Mouse (Mus musculus) mature B cell (primary cell): ENCODE measurements around the gene Prame.
"Not testable (repeated sequence)": the region's sequence is repeated elsewhere in the genome, so short reads cannot be mapped to it uniquely, and the experiment has no call there.

Experiments used
- in situ Hi-C: fragments of 300-500 bp; cut with MboI; formaldehyde crosslinking; loops from 2 replicates; pipeline ENCODE4 v1.14.3; 2019

Gene Prame

DNA sequence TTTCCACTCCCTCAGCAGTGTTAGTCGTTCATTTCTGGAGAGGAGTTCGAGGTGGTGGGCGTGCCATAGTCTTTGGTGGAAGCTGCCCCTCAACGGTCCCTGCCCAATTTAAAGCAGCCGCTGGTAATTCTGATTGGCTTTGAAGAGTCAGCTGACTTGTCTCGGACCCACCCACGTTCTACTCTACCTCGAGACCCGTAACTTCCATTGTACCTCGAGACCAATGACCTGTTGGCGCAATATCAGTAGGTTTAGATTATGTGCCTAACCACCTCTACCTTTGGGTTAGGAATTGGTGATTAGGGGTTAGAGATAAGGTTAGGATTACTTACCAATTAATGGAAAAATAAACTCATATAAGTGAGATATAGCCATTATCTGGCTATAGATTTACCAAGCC is at the start of gene Prame:
Gene Prame, minus strand, starts transcription at position 101 of the 400 bp plus-strand sequence.
- in situ Hi-C loops: no loop called here

DNA sequence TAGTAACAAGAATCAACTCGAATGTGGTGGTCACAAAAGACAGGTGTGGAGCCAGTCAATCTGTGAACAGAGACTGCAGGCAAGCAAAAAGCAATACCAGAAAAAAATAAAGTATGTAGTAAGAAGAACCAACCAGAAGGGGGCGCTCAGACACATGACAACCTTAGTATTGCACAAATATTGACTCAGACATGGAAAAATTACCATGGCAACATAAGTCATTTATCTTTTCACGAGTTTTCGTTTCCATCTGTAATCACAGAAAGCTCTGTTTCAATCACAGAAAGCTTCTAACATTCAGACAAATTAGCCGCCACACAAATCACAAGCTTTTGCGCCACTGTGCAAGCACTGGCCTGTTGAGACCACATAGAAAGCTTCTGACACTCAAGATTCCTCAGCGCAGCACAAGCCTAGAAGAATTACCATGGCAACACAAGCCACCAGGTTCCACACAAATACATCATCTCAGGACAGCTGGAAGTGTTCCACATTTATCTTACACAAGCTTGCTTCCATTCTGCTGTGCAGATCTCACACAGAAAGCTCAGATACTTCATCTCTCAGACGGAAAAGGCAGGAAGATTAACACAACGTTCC is 24.8 kb upstream of the Prame start:
- in situ Hi-C loops: no loop called here

DNA sequence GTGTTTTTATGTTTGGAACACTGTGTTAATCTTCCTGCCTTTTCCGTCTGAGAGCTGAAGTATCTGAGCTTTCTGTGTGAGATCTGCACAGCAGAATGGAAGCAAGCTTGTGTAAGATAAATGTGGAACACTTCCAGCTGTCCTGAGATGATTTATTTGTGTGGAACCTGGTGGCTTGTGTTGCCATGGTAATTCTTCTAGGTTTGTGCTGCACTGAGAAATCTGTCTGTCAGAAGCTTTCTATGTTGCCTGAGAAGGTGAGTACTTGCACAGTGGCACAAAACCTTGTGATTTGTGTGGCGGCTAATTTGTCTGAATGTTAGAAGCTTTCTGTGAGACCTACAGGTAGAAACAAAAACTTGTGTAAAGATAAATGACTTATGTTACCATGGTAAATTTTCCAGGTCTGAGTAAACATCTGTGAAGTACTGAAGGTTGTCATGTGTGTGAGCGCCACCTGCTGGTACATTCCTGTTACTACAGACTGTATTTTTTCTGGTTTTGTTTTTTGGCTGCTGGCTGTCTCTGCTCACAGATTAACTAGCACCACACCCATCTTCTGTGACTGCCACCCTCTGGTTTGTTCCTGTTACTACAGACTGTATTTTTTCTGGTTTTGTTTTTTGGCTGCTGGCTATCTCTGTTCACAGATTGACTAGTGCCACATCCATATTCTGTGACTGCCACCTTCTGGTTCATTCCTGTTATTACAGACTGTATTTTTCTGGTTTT is 26.0 kb downstream of the Prame start:
- in situ Hi-C loops: not testable (repeated sequence)

DNA sequence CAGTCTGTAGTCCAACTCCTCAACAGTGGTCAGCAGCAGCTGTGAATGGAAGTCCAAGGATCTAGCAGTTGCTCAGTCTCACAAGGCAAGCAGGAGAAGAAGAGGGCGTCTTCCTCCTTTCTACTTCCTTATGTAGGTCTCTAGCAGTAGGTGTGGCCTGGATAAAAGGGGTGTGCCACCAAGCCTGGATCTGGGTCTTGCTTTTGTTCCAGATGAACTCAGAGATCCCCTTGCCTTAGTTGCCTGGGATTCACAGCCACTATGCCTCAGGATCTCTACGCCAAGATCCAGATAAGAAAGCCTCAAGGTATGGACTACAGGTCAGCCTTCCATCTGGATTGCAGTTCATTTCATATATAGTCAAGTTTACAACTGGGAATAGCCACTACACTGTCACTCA is 28.8 kb downstream of the Prame start, which contains the start of gene Nxf7:
Gene Nxf7, minus strand, starts transcription at position 101 of the 400 bp plus-strand sequence.
- in situ Hi-C loops: no loop called here

DNA sequence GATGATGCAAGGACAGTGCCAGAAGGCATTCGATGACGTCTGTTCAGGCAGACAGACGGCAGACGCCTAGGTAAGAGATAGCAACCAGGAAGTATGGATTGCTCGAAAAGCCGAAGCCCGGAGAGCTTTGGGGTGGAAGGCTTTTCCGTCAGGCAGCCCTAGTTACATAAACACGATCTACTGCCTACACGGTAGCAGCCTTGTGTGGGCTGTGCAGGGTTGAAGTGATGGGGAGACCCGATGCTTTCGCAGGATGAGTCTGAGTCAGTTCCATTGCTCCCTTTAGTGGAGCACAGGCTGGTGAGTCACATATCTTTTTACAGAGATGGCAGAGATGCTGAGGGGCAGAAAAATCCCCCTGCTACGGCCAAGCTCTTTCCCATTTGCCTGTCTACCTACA is 29.4 kb downstream of the Prame start:
- in situ Hi-C loops: no loop called here

DNA sequence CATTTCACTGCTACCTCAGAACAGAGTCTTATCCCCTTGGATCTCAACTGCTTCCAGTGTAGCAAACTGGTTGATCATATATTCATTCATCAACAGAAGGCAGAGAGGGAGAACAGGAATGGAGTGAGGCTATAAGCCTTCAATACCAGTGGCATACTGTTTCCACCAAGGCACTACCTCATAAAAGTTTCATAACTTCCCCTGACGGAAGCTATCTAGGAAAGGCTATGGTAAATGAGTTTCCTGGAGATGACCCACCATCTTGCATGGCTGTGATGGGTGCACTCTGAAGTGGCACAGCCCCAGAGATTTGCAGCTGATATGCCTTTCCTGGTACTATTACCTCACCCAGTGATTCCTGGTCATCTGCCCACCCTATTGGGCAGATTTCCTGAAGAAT is 51.1 kb downstream of the Prame start:
- in situ Hi-C loops: no loop called here

DNA sequence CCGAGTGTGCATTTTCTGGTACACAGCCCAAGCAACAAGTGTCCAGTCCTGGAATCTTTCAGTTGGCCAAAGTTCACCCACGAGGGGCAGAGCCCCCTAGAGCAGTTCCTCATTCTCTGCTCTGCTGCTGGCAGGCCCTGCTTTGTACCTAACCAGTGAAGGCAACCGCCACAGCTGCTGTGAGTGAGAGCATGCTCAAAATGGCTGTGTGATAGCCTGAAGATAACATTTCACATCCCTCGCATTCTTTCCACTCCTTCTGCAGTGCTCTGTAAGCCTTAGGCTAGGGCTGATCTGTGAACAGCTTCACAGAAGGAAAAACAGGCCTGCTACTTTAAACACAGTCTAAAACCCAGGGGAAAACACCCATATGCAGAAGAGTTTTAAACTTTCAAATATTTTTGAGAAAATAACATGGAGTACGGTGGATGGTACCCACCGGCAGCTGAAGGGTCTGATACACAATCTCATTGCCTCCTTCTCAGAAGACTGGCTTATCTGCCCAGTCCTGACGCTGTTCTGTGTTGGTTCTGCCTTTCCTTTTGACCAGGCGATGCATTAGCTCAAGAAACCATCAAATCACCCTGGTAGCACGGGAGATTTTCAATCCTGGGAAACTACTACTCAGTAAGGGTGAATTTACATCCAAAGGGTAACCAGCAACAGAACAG is 52.4 kb downstream of the Prame start:
- in situ Hi-C loops: not testable (repeated sequence)

DNA sequence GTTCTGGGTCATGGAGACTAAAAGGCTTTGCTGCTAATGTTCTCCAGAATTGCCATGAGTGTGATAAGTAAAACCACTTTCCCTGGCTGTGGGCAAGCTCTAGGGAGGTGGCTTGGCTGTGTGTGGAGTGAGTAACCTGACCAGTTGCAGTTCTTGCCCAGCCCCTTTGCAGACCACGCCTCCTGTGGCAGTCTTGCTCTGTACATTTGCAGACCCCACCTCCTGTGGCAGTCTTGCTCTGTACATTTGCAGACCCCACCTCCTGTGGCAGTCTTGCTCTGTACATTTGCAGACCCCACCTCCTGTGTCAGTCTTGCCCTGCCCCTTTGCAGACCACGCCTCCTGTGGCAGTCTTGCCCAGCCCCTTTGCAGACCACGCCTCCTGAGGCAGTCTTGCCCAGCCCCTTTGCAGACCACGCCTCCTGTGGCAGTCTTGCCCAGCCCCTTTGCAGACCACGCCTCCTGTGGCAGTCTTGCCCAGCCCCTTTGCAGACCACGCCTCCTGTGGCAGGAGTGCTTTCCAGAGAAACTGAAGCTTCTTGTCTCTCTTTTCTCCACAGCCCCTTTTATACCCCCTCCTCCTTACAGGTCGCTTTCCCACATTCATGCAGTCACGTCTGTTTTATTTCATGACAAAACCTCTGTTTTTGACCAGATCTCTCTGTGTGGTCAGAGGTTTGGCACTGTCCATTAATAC is 53.1 kb downstream of the Prame start:
- in situ Hi-C loops: not testable (repeated sequence)

DNA sequence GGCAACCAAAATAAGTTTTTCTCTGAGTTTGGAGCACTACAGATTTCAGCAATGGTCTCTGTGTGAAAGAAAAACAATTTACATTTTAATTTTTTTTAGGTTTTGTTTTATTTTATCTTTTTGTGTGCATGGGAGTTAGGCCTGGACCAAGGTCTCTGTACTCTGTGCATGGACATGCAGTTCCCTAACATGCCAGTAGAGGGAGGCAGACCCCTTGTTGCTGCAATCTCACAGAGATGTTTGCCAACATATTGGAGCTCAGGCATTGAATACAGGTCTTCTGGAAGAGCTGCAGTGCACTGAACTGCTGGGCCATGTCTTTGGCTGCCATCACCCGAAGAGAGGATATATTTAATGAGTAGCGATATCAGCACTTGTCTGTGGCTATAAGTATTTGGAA is 58.0 kb downstream of the Prame start:
- in situ Hi-C loops: not testable (repeated sequence)

DNA sequence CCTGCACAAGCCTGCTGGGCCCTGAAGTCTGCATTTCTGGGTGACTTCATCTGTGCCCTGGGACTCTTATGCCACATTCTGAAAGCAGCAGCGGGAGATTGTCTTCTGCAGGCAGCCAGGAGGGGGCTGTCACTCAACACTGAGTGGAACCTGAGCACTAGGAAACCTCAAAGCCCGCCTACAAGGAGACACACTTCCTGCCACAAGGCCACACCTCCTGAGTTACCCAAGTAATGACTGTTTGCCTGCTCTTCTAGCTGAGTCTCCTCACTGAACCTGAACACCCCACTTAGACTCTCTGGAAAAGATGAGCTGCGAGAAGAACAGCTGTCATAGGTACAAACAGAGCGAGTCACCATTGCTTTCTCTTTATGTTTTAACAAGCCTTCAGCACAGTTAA is 62.6 kb downstream of the Prame start:
- in situ Hi-C loops: not testable (repeated sequence)
